Mouse (Mus musculus) thymus, adult 2 months (tissue): ENCODE measurements around the gene Pcdh20.

Experiments
- CTCF ChIP-seq: fragments of 200-500 bp; IDR thresholded peaks from 2 replicates; pipeline ENCODE4 v1.5.1; 2012; ENCODE audit warnings: mild to moderate bottlenecking, control low read depth, low read length, moderate library complexity, borderline replicate concordance; ENCODE audit not compliant: control insufficient read depth, poor library complexity, insufficient read depth; ENCODE audit errors: extremely low read depth
- POLR2A ChIP-seq: fragments of 200-500 bp; IDR thresholded peaks from 2 replicates; pipeline ENCODE4 v1.6.1; 2012; ENCODE audit warnings: mild to moderate bottlenecking, low read length, control low read depth, moderate library complexity; ENCODE audit not compliant: control insufficient read depth, poor library complexity, insufficient read depth; ENCODE audit errors: extremely low read depth

DNA sequence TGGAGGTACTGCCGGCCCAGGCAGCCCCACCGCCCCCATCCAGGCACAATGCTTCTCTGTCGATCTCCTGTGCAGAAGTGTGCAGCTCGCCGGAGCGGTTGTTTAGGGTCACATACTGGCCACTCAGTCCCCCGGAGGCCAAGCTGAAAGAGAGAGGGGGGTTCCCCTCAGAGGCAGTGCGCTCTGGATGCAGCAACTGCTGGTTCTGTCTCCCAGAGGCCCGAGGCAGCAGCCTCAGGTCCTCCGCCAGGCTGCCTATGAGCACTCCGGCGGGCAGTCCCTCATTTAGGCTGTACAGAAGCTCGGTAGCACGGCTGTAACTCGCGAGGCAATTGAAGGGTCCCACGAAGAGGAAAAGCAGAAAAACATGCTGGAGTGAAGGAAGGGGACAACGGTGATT is 1.8 kb downstream of the Pcdh20 start:
- TF ChIP-seq CTCF: no peak
- no peak for TF ChIP-seq POLR2A
